Mouse (Mus musculus): Measurements from ENCODE around the gene Myf6.

- TF ChIP-seq CTCF (IDR thresholded peaks at IDR 0.05; ENCODE audit: extremely low read depth, insufficient read length, insufficient replicate concordance, low read depth, low read length) (no peak), POLR2A (IDR thresholded peaks at IDR 0.05; ENCODE audit: low read depth, low read length) (no peak)
These were observed 7.8 kb downstream of the Myf6 start for GRCm38 (mm10) chr10:107486770-107487169.

All from small intestine, adult 2 months (tissue).